ENCODE assay signal across 11 mouse cellular contexts in genomic region chr1:23491041-23491440, GRCm38 (mm10).
DNase-seq lines count a peak whose midpoint lies in the region; ATAC-seq and TF ChIP-seq lines count a peak whose summit lies in the region.
"Had no signal": no experiment of that assay in that cellular context is flagged by ENCODE, and none has a peak within 500 bp of the region (broad histone marks: within the 10 kb centered on the region; RNA-seq: fewer than 3 reads in every experiment).

No protein-coding gene starts in this region.

- DNase-seq in kidney, adult 2 months: peak; percentile 20
- DNase-seq in kidney, adult 8-10 months: no peak
- peak; percentile 82 for DNase-seq in brain, embryonic 14.5 days (ENCODE audit: low read depth)
- peak; percentile 74 for DNase-seq in cerebellum, adult 8-10 months
- DNase-seq in kidney, postnatal 4 days: peak; percentile 48 to 51
- no peak for DNase-seq in Muller cell, postnatal 12 days (ENCODE audit: inconsistent ontology term)
- DNase-seq in liver, embryonic 11.5 days (ENCODE audit: low spot score): no peak
- DNase-seq: gastrocnemius, postnatal 36 days; liver had no signal

- H3K27ac ChIP-seq in kidney, adult 2 months (ENCODE audit: insufficient read depth, low read depth, low read length): no peak overlapping the region
- H3K27ac ChIP-seq in liver, embryonic 11.5 days (ENCODE audit: low read depth, low read length): no peak overlapping the region

- H3K4me1 ChIP-seq in kidney, adult 2 months (ENCODE audit: control insufficient read depth, insufficient read depth, low read length): no peaks in the 10 kb centered on the region
- H3K4me1 ChIP-seq in liver, embryonic 11.5 days (replicated peaks; ENCODE audit: control insufficient read depth, insufficient read depth, low read length): no peaks in the 10 kb centered on the region

- H3K4me2 ChIP-seq in liver, embryonic 11.5 days: no peak overlapping the region

- H3K9me3 ChIP-seq in liver, embryonic 11.5 days (ENCODE audit: control insufficient read depth, low read length): no peaks in the 10 kb centered on the region

- no peak for TF ChIP-seq POLR2A in kidney, adult 2 months (IDR thresholded peaks at IDR 0.05; ENCODE audit: low read depth, low read length)
- TF ChIP-seq POLR2A in brain, embryonic 14.5 days (IDR thresholded peaks at IDR 0.05; ENCODE audit: borderline replicate concordance, extremely low read depth, insufficient read depth, insufficient read length, poor library complexity, severe bottlenecking): no peak

- H3K4me3 ChIP-seq in kidney, adult 2 months (ENCODE audit: insufficient read depth, low read depth, low read length): no peak overlapping the region
- H3K4me3 ChIP-seq in liver, embryonic 11.5 days (ENCODE audit: low read depth, low read length): no peak overlapping the region
- H3K4me3 ChIP-seq: erythroblast, embryonic 14.5 days had no signal

- no peaks in the 10 kb centered on the region for H3K36me3 ChIP-seq in kidney, adult 2 months (ENCODE audit: control insufficient read depth, insufficient read depth, low read length)
- no peaks in the 10 kb centered on the region for H3K36me3 ChIP-seq in liver, embryonic 11.5 days (ENCODE audit: control insufficient read depth, insufficient read depth, low read length)

- TF ChIP-seq CTCF in kidney, adult 2 months (conservative IDR thresholded peaks at IDR 0.05; ENCODE audit: insufficient read depth, insufficient read length, low read depth, low read length): no peak
- no peak for TF ChIP-seq CTCF in brain, embryonic 14.5 days (IDR thresholded peaks at IDR 0.05; ENCODE audit: borderline replicate concordance, extremely low read depth, insufficient read depth, insufficient read length)

- no peak overlapping the region for H3K9ac ChIP-seq in liver, embryonic 11.5 days (ENCODE audit: low read depth, low read length)

- ATAC-seq in monocyte, adult 5-6 weeks (replicated peaks; ENCODE audit: insufficient number of reproducible peaks, low FRiP score, low TSS enrichment, poor library complexity, severe bottlenecking): no peak
- ATAC-seq in liver, embryonic 11.5 days (replicated peaks; ENCODE audit: low FRiP score): no peak

- H3K27me3 ChIP-seq in kidney, adult 2 months (replicated peaks; ENCODE audit: control insufficient read depth, insufficient read depth, low read length): no peaks in the 10 kb centered on the region
- H3K27me3 ChIP-seq in liver, embryonic 11.5 days (replicated peaks; ENCODE audit: control insufficient read depth, insufficient read depth, low read length): no peaks in the 10 kb centered on the region

- 31% methylated on average over 6 of the region's 6 CpGs for WGBS in kidney, adult 2 months
- 79% methylated on average over 6 of the region's 6 CpGs for WGBS in liver, embryonic 11.5 days

Comparison
In these comparisons a context has a peak if more than half of its experiments do, and no peak if none do; other contexts are left out.
1. DNase-seq: peak in kidney, adult 2 months (single experiment), brain, embryonic 14.5 days (single experiment), cerebellum, adult 8-10 months (single experiment) and kidney, postnatal 4 days (2 of 2); none in kidney, adult 8-10 months (0 of 2), Muller cell, postnatal 12 days (single experiment) and liver, embryonic 11.5 days (single experiment).